Mouse (Mus musculus) spleen, postnatal 4 days (tissue): Measurements from ENCODE around the gene Fam171a2.
A peak's percentile ranks its signal among the peaks of the same experiment; 100 is the strongest.
"Not testable (repeated sequence)": the region's sequence is repeated elsewhere in the genome, so short reads cannot be mapped to it uniquely, and the experiment has no call there.

Experiments
- DNase-seq, 2 experiments: peaks; one replicate each; pipeline ENCODE4 v3.0.0; 2022; ENCODE audit warnings: low spot score in 2 of 2

Gene Fam171a2

DNA sequence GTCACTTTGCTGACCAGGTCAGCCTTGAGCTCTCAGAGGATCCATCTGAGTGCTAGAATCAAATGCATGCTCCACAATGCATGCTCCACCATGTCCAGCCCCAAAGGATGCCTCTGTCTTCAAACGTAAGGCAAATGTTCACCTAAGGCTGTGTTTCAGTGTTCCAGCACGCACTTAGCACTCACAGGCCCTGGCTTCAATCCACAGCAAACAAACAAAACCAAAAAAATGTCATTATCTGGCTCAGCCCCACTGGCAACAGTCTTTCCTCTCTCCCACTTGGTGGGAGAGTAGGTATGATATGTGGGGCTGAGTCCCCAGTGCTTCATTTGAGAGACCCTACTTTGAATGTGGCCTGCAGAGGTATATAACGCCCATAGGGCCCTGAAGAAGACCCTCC, 36.4 kb downstream of the Fam171a2 start:
- DNase-seq, result no peak

DNA sequence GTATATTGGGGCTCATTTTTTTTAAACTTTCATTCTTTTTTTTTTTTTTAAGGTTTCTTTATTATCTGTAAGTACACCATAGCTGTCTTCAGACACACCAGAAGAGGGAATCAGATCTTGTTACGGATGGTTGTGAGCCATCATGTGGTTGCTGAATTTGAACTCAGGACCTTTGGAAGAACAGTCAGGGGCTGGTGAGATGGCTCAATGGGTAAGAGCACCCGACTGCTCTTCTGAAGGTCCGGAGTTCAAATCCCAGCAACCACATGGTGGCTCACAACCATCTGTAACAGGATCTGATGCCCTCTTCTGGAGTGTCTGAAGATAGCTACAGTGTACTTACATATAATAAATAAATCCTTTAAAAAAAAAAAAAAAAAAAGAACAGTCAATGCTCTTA, 37.1 kb downstream of the Fam171a2 start:
- DNase-seq, result not testable (repeated sequence)

DNA sequence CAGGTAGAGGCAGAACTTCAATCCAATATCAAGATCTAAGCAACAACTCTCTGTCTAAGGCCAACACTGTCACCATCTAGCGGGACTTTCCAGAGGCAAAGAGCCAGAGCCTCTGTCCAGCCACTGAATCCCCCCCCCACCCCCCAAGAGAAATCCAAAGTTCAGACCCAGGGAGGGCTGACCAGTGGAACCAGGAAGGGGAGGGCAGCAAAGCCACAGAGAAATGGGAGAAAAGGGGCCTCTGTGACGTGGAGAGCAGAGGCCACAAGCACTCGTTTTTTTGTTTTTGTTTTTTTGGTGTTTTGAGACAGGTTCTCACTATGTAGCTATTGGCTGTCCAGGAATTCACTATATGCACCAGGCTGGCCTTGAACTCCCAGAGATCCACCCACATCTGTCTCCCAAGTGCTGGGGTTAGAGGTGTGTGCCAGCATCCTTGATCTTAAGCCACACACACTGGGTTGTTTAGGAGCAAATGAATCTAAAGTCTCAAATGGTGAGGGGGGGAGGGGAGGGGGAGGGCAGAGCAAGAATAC, 37.6 kb downstream of the Fam171a2 start:
- DNase-seq, result no peak

DNA sequence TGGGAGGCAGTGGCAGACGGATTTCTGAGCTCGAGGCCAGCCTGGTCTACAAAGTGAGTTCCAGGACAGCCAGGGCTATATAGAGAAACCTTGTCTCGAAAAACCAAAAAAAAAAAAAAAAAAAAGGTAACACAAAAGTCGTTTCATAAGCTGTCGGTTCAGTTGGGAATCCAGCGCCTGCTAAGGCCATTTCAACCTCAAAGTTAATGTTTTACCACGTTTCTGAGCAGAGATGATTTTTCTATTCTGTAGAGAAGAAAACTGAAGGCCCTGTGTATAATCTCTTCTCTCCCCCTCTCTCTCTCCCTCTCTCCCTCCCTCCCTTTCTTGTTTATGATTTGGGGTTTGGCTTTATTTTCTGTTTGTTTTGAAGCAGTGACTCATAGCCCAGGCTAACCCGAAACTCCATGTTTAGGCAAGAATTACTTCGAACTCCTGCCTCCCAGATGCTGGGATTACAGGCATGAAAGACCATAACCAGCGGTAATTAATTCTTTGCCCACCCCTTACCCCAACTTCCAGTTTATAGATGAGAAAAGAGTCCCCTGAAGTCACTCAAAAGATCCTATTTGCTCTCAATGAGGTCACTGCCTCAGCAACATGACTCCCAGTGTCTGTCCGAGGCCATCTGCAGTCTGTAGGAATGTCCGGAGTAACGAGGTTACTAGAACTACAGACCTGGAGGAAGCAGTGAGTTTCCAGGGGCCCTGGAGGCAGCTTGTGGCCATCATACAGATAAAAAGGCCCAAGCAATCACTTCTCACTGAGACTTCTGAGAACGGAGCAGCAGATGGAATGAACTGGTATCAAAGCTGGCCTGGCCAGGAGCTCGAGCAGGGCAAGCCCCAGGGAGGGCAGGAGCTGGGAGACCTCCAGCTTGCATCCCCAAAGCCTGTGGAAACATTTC, 38.3 kb downstream of the Fam171a2 start:
- DNase-seq, result no peak

DNA sequence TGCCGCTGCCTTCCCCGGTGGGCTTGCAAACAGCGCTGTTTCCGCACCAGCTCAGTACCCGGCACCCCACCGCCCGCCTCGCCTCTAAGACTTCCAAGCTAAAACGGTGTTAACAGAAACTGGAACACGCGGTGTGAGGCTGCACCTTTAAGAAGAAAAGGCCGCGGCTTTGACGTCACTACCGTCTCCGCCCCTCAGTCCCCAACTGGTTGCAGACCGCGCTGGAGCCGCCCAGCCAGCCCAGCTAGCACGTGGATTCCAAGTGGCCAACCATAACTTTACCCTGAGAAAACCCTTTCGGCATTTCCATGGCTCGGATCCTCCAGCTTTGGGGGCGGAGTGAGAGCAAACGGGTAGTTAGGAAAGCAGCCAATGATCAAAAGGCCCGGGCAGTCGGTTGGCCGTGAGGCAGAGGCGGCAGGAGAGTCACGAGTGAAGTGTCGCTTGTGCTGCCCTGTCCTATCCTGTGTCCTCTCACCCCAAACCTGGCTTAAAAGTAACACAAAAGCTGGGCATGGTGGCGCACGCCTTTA, 39.1 kb downstream of the Fam171a2 start:
- peak; percentile 96 for DNase-seq

DNA sequence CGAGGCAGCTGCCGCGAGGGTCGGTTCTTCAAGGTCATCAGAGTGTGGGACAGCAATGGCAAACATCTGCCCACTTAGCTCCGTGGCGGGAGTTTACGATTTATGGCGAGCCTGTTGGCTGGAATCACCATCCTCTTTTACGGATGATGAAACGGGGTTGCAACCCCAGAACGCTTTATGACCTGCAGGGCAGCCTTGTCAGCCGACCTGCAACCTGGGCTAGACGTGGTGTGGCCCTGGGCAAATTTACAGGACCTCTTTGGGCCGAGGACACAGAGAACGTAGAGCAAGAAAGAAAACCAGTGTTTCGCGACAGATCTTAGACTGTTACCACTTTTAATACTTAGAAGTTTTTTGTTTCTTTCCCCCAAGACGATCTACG, 39.7 kb downstream of the Fam171a2 start, which contains the start of gene Slc25a39:
TSS of gene Slc25a39 (minus strand) at position 113 of the 382 bp plus-strand sequence.
- DNase-seq, result no peak

DNA sequence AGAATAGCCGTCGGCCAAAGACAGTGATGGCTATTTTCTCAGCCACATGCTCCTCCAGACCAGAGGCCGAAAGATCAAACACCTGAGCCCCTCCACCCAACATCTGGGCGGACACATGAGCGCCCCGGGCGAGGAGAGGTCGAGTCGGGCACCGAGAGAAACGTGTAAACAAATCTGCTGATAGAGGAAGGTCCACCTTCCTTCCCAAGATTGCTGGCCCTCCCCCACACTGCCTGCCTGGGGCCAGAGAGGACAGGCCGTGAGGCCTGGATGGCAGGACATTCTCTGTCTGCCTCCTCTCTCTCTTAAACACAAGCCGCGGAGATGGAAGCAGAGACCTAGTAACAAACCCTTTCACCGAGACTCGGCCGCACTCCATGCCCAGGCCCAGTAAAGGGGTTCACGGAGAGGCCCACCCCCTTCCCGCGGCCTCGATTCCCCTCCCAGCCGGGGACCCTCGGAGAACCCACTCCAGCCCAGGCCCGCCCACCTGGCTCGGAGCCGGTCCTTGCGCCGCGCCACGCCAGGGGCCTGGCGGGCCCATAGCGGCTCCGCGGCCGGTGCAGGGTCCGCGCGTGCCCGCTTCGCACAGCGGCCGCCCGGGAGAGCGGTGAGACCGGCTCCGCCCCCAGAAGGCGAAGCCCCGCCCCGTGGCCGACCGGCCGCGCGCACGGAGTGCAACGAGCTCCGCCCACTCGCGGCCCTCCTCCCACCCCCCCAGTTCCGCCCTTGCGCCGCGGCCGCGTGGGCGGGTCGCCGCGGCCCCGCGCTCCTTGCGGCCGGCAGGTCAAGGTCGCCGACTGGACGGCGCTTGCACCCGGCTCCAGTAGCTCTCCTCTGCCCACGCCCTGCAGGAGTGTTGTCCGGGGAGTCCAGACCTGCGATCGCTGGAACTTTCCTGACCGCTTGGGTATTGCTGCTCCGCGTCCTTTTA, 40.3 kb downstream of the Fam171a2 start:
- peak; percentile 97 to 99 for DNase-seq

DNA sequence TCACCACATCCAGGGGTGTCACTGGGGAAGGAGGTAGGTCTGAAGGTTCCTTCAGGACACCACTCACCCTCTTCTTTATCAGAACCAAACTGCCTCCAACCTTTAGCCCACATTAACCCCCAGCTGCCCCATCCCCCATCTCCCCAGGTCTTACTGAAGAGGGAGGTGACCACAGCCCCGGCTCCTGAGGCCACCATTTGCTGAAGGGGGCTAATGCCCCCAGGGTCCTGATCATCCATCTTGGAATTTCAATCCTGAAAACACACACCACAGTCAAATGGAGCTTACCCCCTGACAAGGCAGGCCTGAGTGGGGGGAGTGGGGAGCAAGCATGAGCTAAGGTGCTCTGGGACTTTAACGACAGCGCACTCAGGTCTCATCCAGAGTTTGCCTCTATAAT, 41.1 kb downstream of the Fam171a2 start:
- peak in 1 of 2 experiments; percentile 67 for DNase-seq

DNA sequence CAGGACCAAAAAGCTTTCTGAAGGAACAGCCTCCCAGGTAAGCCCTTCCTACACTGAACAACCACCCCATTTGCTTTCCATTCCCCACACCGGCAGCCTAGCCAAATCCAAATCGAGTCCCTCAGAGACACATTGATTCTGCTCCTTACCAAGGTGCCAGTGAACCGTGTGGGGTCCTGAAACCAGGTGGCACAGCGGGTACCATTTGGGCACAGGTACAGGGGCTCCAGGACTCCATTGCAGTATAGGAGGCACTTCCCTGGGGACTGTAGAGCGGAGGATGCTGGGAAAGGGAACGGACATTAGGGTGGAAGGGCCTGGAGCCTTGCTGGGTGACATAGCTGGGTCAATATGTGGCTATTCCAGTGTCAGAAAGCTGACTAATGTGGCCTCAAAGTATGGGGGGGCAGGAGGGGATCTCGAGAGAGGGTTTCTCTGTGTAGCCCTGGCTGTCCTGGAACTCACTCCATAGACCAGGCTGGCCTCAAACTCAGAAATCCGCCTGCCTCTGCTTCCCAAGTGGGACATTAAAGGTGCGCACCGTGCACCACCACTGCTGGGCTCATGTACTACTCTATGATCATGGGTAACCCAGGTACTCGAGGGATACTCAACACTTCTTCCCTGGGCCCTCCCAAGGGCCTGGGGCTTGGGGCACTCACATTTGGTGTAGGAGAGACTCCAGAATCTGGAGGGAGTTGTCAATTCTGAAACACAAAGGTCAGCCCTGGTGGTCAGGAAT, 41.8 kb downstream of the Fam171a2 start:
- no peak for DNase-seq

DNA sequence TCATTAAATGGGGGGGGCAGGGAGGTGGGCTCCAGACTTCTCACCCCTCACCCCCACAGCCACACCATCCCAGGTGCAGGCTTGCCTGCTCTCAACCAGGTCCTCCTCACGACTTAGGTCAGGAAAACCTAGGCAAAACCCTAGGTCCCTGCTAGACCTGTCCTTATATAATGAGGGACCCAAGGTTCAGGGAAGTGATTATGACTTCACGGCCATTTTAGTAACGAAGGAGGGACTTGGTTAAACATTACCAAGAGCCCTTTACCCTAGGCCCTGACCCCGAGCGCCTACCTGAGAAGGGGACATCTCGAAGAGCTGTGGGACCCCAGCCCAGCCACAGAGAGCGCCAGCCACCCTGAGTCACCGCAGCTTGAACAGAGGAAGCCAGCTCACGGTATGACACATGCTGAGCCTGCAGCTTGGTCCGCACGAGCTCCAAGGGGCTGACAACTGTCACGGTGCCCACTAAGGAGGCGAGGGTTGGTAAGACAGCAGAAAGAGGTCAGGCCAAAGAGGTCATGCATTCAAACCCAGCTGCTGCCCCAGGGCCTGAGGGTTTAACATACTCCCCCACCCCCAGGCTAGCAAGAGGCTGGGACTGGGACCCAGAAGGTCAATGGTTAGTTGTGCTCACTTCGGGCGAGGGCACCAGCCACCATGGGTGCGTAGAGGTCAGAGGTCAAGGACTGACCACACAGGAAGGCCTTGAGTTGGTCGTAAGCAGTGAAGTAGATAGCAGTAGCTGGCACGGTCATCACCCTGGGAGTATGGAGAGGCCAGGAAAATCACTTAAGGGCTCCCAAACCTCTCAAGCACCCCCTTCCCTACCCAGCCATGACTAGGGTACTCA, 43.1 kb downstream of the Fam171a2 start:
- no peak for DNase-seq

DNA sequence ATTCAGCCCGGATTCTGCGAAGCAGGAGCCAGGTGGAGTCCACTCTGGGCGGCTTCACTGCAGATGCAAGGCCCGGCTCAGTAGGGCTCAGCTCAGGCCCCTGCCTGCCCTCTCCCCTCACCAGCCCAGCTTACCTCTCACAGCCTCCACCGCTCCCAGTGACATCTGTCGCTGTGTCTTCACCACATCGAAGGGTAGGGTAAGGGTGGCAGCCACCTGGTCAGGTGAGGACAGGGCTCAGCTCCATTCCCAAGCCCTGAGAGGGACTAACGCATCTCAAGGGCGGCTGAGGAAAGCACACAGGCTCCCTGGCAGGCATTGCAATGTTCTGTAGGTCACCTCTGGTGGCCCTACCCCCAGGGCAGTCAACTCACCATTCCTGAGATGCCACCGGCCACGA, 43.8 kb downstream of the Fam171a2 start:
- no peak for DNase-seq

DNA sequence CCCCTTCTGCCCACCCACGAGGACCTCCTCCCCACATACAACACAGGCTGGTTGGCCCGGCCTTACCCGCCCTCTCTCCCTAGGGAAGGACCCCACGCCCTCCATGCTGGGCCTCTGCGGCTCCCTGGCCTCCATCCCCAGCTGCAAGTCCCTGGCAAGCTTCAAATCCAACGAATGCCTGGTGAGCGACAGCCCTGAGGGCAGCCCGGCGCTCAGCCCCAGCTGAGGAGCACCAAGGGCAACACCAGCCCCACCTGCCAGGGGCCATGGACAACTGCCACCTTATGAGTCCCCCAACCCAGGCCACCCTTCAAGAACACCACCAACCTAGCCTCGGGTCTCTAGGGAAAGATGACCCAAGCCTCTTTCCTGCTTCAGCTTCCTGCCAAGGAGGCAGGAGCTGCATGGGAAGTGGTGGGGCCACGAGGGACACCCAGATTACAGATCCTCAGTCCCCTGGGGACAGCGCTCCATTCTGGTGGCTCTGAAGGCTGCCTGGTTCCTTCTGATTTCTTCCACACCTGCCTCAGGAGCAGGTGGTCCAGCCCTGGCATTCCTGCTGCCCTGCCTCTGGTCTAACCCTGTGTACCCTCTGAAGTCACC, 45.5 kb downstream of the Fam171a2 start:
- DNase-seq, result peak in 1 of 2 experiments; percentile 63

DNA sequence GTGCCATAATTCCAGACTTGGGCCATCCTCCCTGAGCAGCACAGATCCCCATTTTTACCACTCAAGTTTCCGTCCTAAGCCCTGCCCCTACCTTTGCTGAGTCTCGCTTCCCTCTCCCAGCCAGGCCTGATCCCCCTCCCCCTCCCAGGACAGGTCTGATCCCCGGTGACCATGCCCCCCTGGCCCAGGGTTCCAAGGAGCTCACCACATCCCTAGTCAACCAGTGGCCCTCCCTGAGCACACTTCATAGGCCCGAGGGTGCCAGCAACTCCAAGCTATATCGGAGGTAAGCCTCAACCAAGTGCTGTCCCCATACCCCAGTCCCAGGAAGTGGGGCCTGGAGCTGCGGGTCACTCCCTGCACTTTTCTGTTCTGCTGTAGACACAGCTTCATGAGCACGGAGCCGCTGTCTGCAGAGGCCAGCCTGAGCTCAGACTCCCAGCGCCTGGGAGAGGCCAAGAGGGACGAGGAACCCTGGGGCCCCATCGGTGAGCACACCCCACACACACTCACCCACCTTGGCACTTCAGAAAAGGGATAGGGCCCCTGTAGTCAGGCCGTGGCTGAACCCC, 46.9 kb downstream of the Fam171a2 start:
- peak in 1 of 2 experiments; percentile 66 for DNase-seq

DNA sequence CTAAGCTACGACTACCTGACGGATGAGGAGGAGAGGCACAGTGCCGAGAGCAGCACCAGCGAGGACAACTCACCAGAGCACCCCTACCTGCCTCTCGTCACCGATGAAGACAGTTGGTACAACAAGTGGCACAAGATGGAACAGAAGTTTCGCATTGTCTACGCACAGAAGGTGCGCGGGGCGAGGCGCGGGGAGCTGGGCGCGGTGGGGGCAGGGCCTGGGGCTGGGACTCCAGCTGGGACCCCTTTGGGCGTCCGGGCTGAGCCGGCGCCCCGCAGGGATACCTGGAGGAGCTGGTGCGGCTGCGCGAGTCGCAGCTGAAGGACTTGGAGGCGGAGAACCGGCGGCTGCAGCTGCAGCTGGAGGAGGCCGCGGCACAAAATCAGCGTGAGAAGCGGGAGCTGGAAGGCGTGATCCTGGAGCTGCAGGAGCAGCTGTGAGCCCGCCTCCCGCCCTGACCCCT, 47.8 kb downstream of the Fam171a2 start:
- DNase-seq, result peak in 1 of 2 experiments; percentile 68

DNA sequence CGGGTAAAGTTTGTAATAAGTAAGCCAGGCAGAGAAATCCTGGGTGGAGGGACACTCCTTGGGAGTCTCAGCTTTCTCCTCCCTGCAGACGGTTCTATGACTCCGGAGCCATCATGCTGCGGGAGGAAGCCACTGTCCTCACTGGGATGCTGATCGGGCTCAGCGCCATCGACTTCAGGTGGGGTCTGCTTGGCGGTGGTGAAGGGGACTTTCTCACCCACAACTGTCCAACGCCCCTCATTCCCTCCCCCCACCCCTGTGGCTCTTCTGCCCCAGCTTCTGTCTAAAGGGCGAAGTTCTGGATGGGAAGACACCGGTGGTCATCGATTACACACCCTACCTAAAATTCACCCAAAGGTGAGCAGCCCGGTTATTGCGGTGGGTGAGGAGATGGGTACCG, 48.4 kb downstream of the Fam171a2 start:
- DNase-seq, result no peak

DNA sequence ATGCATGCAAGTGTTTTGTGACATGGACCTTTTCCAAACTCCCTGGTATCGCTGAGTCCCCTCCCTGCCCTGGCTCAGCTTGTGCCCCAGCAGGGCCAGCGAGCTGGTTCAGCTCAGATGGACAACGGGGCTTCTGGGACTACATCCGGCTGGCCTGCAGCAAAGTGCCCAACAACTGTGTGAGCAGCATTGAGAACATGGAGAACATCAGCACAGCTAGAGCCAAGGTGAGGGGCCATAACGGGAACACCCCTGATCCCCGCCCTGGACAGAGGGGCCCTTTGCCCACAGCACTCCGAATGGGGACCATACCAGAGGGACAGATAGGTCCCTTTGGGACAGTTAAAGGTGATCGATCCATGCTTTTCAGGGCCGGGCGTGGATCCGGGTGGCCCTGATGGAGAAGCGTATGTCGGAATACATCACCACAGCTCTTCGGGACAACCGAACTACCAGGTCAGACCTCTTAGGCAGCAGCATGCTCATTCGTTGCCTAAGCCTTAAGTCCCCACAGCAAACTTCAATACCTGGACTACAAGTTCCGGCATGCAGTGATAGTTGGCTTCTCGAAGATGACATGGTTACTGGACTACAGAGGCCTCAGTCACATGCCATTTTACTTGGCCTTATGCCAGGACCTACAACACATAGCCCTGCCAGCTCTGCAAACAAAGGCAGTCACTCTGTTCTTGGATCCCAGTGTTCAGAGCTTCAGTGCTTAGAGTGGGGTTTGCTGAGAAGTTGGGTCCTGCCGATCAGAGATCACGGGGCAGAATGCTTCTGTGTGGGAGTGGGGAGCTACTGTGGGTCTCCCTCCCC, 49.3 kb downstream of the Fam171a2 start:
- DNase-seq, result no peak

DNA sequence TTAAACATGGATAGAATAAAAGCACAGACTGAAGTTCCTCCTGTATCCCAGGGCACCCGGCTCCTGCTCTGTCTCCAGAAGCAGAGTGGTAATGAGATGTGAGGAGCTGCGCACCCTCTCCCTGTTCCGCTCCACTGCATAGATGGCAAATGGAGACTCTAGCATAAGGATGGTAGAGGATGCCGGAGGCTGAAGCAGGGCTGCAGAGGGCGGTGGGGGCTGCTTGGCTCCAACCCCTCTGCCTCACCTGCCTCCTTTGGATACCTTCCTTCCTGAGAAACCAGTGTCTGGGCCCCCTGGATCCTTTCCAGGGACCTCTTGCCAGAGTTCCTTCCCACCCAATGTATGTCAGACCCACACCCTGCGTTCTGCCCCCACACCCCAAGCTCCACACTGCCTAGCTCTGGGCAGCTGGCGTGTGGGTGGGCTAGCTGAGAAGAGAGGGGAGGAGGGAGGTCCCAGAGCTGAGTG, 50.8 kb downstream of the Fam171a2 start:
- DNase-seq, result no peak

DNA sequence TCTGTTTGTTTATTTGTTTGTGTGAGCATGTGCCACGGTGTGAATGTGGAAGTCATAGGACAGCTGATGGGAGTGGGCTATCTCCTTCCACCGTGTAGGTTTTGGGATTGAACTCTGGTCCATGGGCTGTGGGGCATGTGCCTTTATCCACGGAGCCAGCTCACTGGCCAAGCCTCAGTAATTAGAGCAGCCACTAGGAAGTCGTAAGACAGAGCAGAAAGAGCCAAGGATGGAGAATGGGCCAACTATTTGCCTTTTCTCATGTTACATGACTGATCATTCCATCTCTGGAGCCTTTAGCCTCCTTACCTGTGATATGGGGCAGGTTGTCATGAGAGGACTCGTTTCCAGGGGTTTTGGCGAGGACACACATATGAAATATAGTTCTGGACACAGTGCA, 51.2 kb downstream of the Fam171a2 start:
- DNase-seq, result no peak
